Mouse (Mus musculus) right cerebral cortex, postnatal 36 days (tissue): ENCODE measurements around the gene Gdpgp1.

ENCODE experiments used
- DNase-seq, 2 experiments: peaks; one replicate each; pipeline ENCODE4 v3.0.0; 2022; ENCODE audit warnings: low spot score in 2 of 2, mixed read lengths in 1 of 2

Gene Gdpgp1

DNA sequence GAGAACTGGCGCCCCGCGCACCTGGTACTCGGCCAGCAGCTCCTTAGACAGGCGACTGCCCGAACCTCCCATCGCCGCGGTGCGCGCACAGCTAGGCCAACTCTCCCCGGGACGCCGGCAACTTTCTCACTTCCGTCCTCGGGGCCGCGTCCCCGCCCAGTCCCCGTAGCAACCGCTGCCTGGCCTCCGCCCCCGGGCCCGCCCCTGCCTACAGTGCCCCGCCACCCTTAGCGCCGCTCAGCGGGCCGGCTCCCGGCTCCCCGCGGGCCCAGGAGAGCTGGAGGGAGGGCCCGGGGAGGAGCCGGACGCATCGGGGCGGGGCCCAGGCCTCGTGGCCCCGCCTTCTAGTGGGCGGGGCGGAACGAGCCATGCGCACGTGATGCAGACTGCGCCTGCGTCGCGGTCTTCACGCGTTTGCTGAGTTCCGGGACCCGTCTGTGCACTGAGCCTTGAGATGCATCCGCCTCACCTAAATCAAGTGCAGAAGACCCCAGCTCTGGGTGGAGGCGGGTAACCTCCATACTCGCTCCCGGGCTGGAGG lies at the start of gene Gdpgp1, which contains the start of gene Cib1:
Gdpgp1 (plus strand) TSS at position 377 of the 541 bp plus-strand sequence.
Cib1 (minus strand) TSS at position 325 of the 541 bp plus-strand sequence.
- DNase-seq, result peak; percentile 92 to 94

DNA sequence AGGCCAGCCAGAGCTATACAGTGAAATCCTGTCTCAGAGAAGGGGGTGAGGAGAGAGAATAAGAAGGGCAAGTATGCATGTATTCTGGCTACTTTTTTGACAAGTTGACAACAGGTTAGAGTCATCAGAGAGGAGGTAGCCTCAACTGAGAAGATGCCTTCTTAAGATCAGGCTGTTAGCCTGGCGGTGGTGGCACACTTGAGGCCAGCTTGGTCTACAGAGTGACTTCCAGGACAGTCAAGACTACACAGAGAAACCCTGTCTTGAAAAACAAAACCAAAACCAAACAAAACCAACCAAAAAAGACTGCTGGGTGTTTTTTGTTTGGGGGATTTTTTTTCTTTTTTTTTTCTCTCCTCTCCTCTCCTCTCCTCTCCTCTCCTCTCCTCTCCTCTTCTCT lies 49.2 kb upstream of the Gdpgp1 start:
- no peak for DNase-seq

- no peak for DNase-seq
Observed at GRCm38 (mm10) chr7:80183969-80184368, 48.7 kb upstream of the Gdpgp1 start.

DNA sequence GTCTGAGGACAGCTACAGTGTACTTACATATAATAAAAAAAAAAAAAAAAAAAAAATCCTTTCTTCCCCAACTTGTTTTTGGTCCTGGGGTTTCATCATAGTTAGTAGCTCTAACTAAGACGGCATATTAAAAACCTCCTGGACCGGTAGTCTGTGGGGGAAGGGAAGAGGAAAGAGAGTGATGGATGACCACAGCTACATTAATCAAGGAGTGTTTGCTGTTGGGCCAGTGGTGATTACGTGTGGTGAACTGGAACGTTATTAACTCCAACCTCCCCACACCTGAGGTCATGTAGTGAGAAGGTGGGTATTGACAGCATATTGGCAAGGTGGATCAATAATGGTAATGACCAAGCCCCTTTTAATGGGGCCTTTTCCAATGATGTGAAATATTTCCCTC lies 48.1 kb upstream of the Gdpgp1 start:
- DNase-seq, result no peak

- DNase-seq, result no peak
Observed at GRCm38 (mm10) chr7:80184968-80185367, 47.7 kb upstream of the Gdpgp1 start.

DNA sequence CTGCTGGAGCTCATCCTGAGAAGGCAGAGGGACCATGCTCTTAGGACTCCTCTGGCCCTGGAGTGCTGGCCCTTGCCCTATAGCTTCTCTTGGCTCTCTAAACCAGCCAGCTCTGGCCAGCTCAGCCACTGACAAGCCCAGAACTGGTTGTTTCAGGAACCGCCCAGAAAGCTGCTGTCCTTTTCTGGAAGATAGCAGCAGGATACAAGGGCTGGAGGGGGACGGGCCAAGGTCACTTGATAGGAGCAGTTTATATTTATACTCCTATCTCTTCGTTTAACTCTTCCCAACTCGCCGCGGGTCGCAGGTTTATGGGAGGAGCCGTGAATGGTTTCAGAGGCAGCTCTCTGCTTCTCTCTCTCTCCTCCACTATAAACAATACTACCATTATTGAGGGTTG lies 46.6 kb upstream of the Gdpgp1 start:
- DNase-seq, result no peak

GRCm38 (mm10) chr7:80186531-80187296 lies 46.0 kb upstream of the Gdpgp1 start, which contains the start of gene Sema4b:
TSS of gene Sema4b (plus strand) at chr7:80186841.
- DNase-seq, result peak; percentile 91 to 92

- no peak for DNase-seq
Observed at GRCm38 (mm10) chr7:80187501-80187900, 45.2 kb upstream of the Gdpgp1 start.

DNA sequence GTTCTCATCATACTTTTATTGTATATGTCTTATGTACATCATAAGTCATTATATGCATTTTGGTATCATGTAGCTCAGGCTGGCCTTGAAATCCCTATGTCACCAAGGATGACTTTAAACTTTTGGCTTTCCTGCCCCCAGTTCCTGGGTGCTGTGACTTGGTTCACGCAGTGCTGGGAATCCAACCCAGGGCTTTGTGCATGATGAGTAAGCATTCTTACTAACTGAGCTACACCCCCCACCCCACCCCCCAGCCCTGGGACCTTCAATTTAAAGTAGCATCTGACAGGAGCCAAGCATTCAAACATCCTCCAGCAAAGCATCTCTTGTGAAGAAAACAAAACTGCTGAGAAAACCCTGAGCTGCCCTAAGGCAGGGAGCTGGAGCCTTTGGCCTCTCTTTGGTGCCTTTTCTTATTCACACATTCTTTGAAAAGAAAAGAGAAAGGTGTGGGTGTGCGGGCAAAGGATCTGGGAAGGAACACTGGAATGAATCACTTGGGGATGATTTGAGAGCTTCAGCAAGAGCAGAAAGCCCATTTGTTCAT lies 44.0 kb upstream of the Gdpgp1 start:
- no peak for DNase-seq

GRCm38 (mm10) chr7:80189147-80189933 lies 43.3 kb upstream of the Gdpgp1 start:
- no peak for DNase-seq

DNA sequence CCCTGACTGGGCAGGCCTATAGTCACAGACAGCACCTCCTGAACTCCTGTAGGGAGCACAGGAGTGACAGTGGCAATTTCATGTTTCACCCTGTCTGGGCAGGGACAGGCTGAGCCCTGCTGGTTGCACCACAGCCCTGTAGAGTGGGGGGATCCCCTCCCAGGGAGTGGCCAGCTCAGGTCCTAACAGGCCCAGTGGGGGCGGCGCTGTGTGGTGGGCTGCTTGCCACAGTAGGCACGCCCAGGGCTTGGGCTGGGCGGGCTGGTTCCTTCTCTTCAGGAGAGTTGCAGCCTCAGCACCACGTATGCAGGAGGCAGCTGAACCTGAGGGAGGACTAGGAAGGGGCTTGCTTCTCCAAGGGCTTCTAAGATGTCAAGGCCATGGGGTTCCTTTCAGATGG lies 41.2 kb upstream of the Gdpgp1 start:
- no peak for DNase-seq

DNA sequence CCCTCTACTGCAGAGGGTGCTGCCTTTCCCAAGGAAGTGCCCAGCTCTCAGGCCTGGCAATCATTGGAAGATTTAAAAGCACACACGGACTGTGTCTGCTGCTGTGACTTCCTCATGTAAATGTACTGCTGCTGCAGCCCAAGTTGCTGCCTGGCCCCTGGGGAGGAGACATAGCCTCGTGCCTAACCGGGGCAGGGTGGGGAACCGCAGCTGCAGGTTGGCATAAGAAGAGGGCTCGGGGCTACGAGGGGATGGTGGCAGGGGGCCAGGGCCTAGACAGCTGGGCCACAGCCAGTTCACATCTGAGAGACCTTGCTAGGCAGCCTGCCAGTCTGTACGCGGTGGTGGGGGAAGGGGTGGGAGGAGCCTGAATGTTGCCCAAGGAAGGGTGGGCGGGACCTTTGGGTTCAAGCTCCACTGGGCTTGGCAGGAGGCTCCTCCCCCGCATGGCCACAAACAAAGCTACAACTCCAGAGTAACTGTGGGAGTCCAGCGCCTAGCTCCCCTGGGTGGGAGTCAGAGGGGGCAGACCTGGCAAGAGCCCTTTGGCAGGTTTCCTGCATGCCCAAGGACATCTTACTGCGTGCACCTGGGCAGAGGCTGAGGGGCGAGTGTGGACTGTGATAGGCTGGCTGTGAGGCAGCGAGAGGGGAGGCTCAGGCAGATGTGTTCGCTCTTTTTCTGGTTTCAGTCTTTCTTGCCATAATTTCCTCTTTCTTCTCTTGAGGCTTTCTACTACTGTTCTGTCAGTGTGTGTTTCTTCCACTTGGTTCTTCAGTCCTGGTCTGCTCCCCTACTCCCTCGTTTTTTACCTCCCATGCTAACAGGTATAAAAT lies 40.2 kb upstream of the Gdpgp1 start:
- DNase-seq, result peak in 1 of 2 experiments; percentile 54

DNA sequence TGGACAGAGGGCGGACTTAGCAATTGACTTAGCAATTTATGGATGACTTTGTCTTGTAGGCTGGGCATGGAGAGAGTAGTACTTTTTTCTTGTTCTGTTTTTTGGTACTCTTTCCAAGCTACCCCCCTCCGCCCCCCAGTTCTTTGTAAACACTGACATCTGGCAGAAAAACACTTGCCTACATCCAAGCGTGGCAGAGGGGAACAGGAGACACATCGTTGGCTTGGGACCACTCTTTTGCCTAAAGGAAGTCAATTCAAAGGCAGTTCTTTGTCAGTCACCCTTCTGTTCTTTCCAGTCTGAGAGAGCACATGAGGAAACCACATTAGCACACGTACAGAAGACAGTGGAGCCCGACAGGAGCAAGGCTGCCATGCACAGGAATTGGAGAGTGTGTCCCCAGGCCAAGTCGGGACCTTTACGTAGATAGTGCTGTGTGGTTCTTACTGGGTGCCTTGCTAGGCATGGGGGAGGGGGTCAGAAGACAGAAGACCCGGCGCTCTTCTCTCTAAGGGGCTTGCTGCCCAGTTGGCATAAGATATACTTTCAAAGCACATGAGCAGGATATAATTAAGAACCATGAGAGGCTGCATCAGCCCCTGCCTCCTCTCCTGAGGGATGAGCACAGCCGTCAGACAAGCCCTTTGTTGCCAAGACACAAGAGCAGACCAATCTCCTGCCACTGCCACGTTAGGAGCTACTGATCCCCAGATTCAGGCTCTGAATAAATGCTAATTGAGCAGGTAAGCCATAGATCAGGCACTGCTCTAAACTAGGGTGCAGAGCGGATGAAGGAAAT lies 38.5 kb upstream of the Gdpgp1 start:
- no peak for DNase-seq

GRCm38 (mm10) chr7:80195146-80195545 lies 37.5 kb upstream of the Gdpgp1 start:
- no peak for DNase-seq

- no peak for DNase-seq
Observed at GRCm38 (mm10) chr7:80195576-80196263, 36.9 kb upstream of the Gdpgp1 start.

GRCm38 (mm10) chr7:80197371-80197770 lies 35.3 kb upstream of the Gdpgp1 start:
- no peak for DNase-seq

- DNase-seq, result peak; percentile 75 to 79
Observed at GRCm38 (mm10) chr7:80197941-80198778, 34.5 kb upstream of the Gdpgp1 start.

DNA sequence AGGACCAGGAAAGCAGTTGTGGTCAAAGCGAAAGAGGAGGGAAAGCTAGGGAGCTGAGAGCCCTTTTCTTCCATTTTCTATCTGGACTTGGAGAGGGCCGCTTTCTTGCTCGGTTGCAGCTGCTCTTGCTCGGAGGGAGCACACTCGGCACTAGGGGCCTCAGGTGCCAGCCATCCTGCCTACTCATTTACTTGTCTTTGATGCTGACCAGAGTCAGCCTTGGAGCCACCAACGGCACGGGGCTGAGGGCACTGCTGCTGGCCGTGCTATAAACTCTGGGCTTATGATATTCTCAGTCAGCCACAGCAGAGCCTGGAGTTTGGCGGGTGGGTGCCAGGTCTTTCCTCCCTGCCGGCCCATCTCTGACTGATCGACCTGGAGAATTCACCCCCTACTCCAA lies 33.8 kb upstream of the Gdpgp1 start:
- no peak for DNase-seq

GRCm38 (mm10) chr7:80199286-80199685 lies 33.4 kb upstream of the Gdpgp1 start:
- DNase-seq, result no peak
